Mouse (Mus musculus) MEL (cell line): ENCODE measurements around the gene Gm43738. TPM values are rescaled to one million over a fixed set of nuclear protein-coding genes. Genes with fewer than 3 reads are reported as not detected.

ENCODE experiments used
- DNase-seq: peaks from one replicate; pipeline ENCODE4 v3.0.0; 2011; ENCODE audit warnings: low read depth, low spot score
- H3K27ac ChIP-seq: 2 replicates; pipeline ENCODE4 v1.5.1; 2012; ENCODE audit warnings: low read depth, mild to moderate bottlenecking, control low read depth, low read length, moderate library complexity; ENCODE audit not compliant: control insufficient read depth
- H3K27me3 ChIP-seq, 2 experiments: fragments of 150-350 bp in 1 of 2; sonication (generic) in 1 of 2; 2 replicates each; pipeline ENCODE4 v1.6.1; 2012; ENCODE audit warnings: low read length in 2 of 2, mild to moderate bottlenecking in 2 of 2, improper control_type of control experiment in 1 of 2, moderate library complexity in 1 of 2; ENCODE audit not compliant: insufficient read depth in 2 of 2, control insufficient read depth in 1 of 2
- H3K36me3 ChIP-seq, 2 experiments: 2 replicates each; pipeline ENCODE4 v1.6.1; 2012 to 2014; ENCODE audit warnings: low read length in 2 of 2, improper control_type of control experiment in 1 of 2, inconsistent platforms in 1 of 2, mild to moderate bottlenecking in 1 of 2; ENCODE audit not compliant: insufficient read depth in 2 of 2, control insufficient read depth in 1 of 2
- H3K4me1 ChIP-seq, 2 experiments: fragments of 150-350 bp in 1 of 2; sonication (generic) in 1 of 2; 2 replicates each; pipeline ENCODE4 v1.6.1; 2012; ENCODE audit warnings: low read length in 2 of 2, improper control_type of control experiment in 1 of 2, mild to moderate bottlenecking in 1 of 2; ENCODE audit not compliant: insufficient read depth in 2 of 2, control insufficient read depth in 1 of 2
- H3K4me3 ChIP-seq, 2 experiments: fragments of 150-350 bp in 1 of 2; sonication (generic) in 1 of 2; 2 replicates each; pipeline ENCODE4 v1.5.1; 2012; ENCODE audit warnings: low read depth in 2 of 2, low read length in 2 of 2, mild to moderate bottlenecking in 2 of 2, moderate library complexity in 2 of 2, control low read depth in 1 of 2, improper control_type of control experiment in 1 of 2; ENCODE audit not compliant: control insufficient read depth in 1 of 2, insufficient read depth in 1 of 2
- H3K79me2 ChIP-seq: 2 replicates; pipeline ENCODE4 v1.6.1; 2012; ENCODE audit warnings: mild to moderate bottlenecking, low read length, moderate library complexity; ENCODE audit not compliant: control insufficient read depth, poor library complexity, insufficient read depth
- H3K9ac ChIP-seq: 2 replicates; pipeline ENCODE4 v1.6.1; 2012; ENCODE audit warnings: low read depth, mild to moderate bottlenecking, control low read depth, low read length, moderate library complexity; ENCODE audit not compliant: control insufficient read depth, poor library complexity, severe bottlenecking
- H3K9me3 ChIP-seq: fragments of 150-350 bp; sonication (generic); replicated peaks from 2 replicates; pipeline ENCODE4 v1.6.1; 2012; ENCODE audit warnings: mild to moderate bottlenecking, low read length, improper control_type of control experiment, moderate library complexity; ENCODE audit not compliant: insufficient read depth
- CHD1 ChIP-seq: IDR thresholded peaks from 2 replicates; pipeline ENCODE4 v1.6.1; 2012; ENCODE audit warnings: low read depth, mild to moderate bottlenecking, inconsistent platforms, low read length, improper control_type of control experiment
- E2F4 ChIP-seq: IDR thresholded peaks from 2 replicates; pipeline ENCODE4 v1.6.1; 2011; ENCODE audit warnings: low read depth, low read length, improper control_type of control experiment, borderline replicate concordance
- ELF1 ChIP-seq: IDR thresholded peaks from 2 replicates; pipeline ENCODE4 v1.6.1; 2014; ENCODE audit warnings: low read depth, mild to moderate bottlenecking, inconsistent platforms, low read length, improper control_type of control experiment, moderate library complexity
- ETS1 ChIP-seq: IDR thresholded peaks from 2 replicates; pipeline ENCODE4 v1.6.1; 2012; ENCODE audit warnings: low read depth, mild to moderate bottlenecking, inconsistent platforms, low read length, improper control_type of control experiment, moderate library complexity
- GABPA ChIP-seq: IDR thresholded peaks from 2 replicates; pipeline ENCODE4 v1.6.1; 2012; ENCODE audit warnings: low read depth, mild to moderate bottlenecking, inconsistent platforms, low read length, improper control_type of control experiment, moderate library complexity
- HCFC1 ChIP-seq: IDR thresholded peaks from 2 replicates; pipeline ENCODE4 v1.6.1; 2012; ENCODE audit warnings: low read depth, mild to moderate bottlenecking, inconsistent platforms, low read length, improper control_type of control experiment, moderate library complexity
- MAX ChIP-seq: IDR thresholded peaks from 2 replicates; pipeline ENCODE4 v1.6.1; 2011; ENCODE audit warnings: low read length, improper control_type of control experiment
- MAZ ChIP-seq: IDR thresholded peaks from 2 replicates; pipeline ENCODE4 v1.6.1; 2012; ENCODE audit warnings: low read depth, mild to moderate bottlenecking, inconsistent platforms, low read length, improper control_type of control experiment
- MEF2A ChIP-seq: IDR thresholded peaks from 2 replicates; pipeline ENCODE4 v1.6.1; 2014; ENCODE audit warnings: low read depth, mild to moderate bottlenecking, inconsistent platforms, low read length, improper control_type of control experiment; ENCODE audit not compliant: poor library complexity, insufficient replicate concordance, severe bottlenecking; ENCODE audit errors: extremely low read depth
- MXI1 ChIP-seq: IDR thresholded peaks from 2 replicates; pipeline ENCODE4 v1.6.1; 2011; ENCODE audit warnings: mild to moderate bottlenecking, low read depth, low read length, improper control_type of control experiment
- MYC ChIP-seq: IDR thresholded peaks from 2 replicates; pipeline ENCODE4 v1.6.1; 2011; ENCODE audit warnings: low read depth, mild to moderate bottlenecking, low read length, improper control_type of control experiment, moderate library complexity
- NELFE ChIP-seq: IDR thresholded peaks from 2 replicates; pipeline ENCODE4 v1.6.1; 2011; ENCODE audit warnings: low read depth, low read length, improper control_type of control experiment
- POLR2A ChIP-seq, 2 experiments: IDR thresholded peaks; 2 replicates each; pipeline ENCODE4 v1.6.1; 2011 to 2012; ENCODE audit warnings: low read length in 2 of 2, mild to moderate bottlenecking in 2 of 2, control low read depth in 1 of 2, improper control_type of control experiment in 1 of 2, low read depth in 1 of 2, moderate library complexity in 1 of 2; ENCODE audit not compliant: control insufficient read depth in 1 of 2, insufficient read depth in 1 of 2, poor library complexity in 1 of 2
- POLR2AphosphoS2 ChIP-seq: IDR thresholded peaks from 2 replicates; pipeline ENCODE4 v1.6.1; 2011; ENCODE audit warnings: low read length, improper control_type of control experiment
- RAD21 ChIP-seq: IDR thresholded peaks from 2 replicates; pipeline ENCODE4 v1.6.1; 2011; ENCODE audit warnings: mild to moderate bottlenecking, low read depth, low read length, improper control_type of control experiment
- SIN3A ChIP-seq: IDR thresholded peaks from 2 replicates; pipeline ENCODE4 v1.6.1; 2012; ENCODE audit warnings: low read length, improper control_type of control experiment, inconsistent platforms
- SMC3 ChIP-seq: IDR thresholded peaks from 2 replicates; pipeline ENCODE4 v1.6.1; 2011; ENCODE audit warnings: low read depth, low read length, improper control_type of control experiment
- TBP ChIP-seq: IDR thresholded peaks from 2 replicates; pipeline ENCODE4 v1.8.0; 2011; ENCODE audit warnings: low read depth, low read length, improper control_type of control experiment
- TCF12 ChIP-seq: IDR thresholded peaks from 2 replicates; pipeline ENCODE4 v1.6.1; 2014; ENCODE audit warnings: low read depth, mild to moderate bottlenecking, inconsistent platforms, low read length, improper control_type of control experiment, moderate library complexity
- USF1 ChIP-seq: IDR thresholded peaks from 2 replicates; pipeline ENCODE4 v1.6.1; 2014; ENCODE audit warnings: low read depth, mild to moderate bottlenecking, inconsistent platforms, low read length, improper control_type of control experiment, moderate library complexity
- USF2 ChIP-seq, 2 experiments: IDR thresholded peaks; 2 replicates each; pipeline ENCODE4 v1.6.1; 2011 to 2012; ENCODE audit warnings: improper control_type of control experiment in 2 of 2, low read length in 2 of 2, borderline replicate concordance in 1 of 2, inconsistent platforms in 1 of 2, low read depth in 1 of 2, mild to moderate bottlenecking in 1 of 2; ENCODE audit not compliant: insufficient read depth in 1 of 2
- ZMIZ1 ChIP-seq: IDR thresholded peaks from 2 replicates; pipeline ENCODE4 v1.6.1; 2012; ENCODE audit warnings: low read depth, mild to moderate bottlenecking, inconsistent platforms, low read length, improper control_type of control experiment, moderate library complexity
- polyA plus RNA-seq, 2 experiments: library from polyadenylated mRNA; stranded (reverse) in 1 of 2; unstranded in 1 of 2; fragments of >175 nt in 1 of 2; fragments of >200 nt in 1 of 2; gene quantifications; 2 replicates each; pipeline versions ENCODE4 v1.2.1 to v1.2.4; 2012; ENCODE audit warnings: low replicate concordance in 2 of 2, low read depth in 1 of 2; ENCODE audit not compliant: insufficient read length in 2 of 2, insufficient read depth in 1 of 2, missing spikeins in 1 of 2
- total RNA-seq: library from RNA; depleted of rRNA; stranded (reverse); fragments of 300-350 nt; gene quantifications from 2 replicates; pipeline ENCODE4 v1.2.3, GENCODE M21; 2012

Gene Gm43738
- total and polyA plus RNA-seq, 3 experiments = not detected

DNA sequence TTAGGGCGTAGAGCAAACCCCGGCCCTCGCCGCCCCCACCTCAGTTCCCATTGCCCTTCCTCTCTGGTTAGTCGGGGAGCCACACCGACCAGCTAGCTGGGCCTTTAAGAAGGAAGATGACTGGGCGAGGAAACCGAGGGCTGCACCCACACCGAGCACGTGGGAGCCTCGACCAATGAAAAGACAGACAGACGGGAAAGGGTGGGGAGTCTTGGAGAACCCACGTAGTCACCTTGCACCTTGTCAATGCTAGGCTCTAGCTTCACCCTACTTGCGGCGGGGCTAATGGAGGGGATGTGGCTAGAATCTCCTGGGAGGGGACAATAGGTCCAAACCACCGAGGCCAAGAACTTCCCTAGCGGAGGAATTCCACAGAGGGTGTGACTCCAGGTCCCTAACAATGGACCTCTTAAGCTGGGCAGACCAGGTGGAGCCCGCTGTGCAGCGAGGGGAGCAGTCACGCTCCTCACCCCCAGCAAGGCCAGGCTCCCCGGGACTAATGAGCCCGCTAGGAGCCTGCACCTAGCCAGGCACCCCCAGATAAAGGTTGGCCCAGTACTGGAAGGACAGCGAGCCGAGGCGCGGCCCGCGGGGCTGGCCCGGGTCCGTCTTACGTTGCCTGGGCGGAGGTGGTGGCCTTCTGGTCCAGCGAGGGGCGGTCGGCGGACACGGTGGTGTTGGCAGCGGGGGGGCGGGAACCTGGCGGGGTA lies 10.9 kb downstream of the Gm43738 start:
- Histone ChIP-seq H3K79me2 (peaks cover 2% of the 10 kb centered on the region), H3K4me1 (peaks cover 3 to 26% of the 10 kb centered on the region in 2 experiments; a peak in 3 of 4 replicates), H3K36me3 (peaks cover 0 to 11% of the 10 kb centered on the region in 2 experiments; a peak in 2 of 4 replicates), H3K27me3 (no peaks in the 10 kb centered on the region), H3K9ac (peak overlapping the region; percentile 75), H3K27ac (peak overlapping the region; percentile 49), H3K4me3 (peak overlapping the region; percentile 68 to 84), H3K9me3 (no peaks in the 10 kb centered on the region)
- TF ChIP-seq POLR2A (IDR thresholded peaks at IDR 0.05; ENCODE audit: control insufficient read depth in 1 of 2, insufficient read depth in 1 of 2, low read depth in 1 of 2, low read length in 2 of 2, poor library complexity in 1 of 2) (peak; percentile 64 to 87), E2F4 (no peak), ZMIZ1 (peak; percentile 40; the same call in 1 of the 2 replicates), ETS1 (no peak), SMC3 (no peak), CHD1 (peak; percentile 46; the same call in 1 of the 2 replicates), SIN3A (peak; percentile 68), ELF1 (peak; percentile 55; the same call in 1 of the 2 replicates), MEF2A (no peak), RAD21 (no peak), NELFE (peak; percentile 84), MAX (peak; percentile 99), USF2 (IDR thresholded peaks at IDR 0.05; ENCODE audit: borderline replicate concordance in 1 of 2, insufficient read depth in 1 of 2, low read depth in 1 of 2, low read length in 2 of 2) (peak; percentile 86 to 95), USF1 (peak; percentile 99), POLR2AphosphoS2 (peak; percentile 78; the same call in 1 of the 2 replicates), TBP (peak; percentile 89), GABPA (no peak), TCF12 (peak; percentile 42), MXI1 (peak; percentile 96), MYC (peak; percentile 86), MAZ (peak; percentile 53; the same call in 1 of the 2 replicates), HCFC1 (peak; percentile 76)
- peak; percentile 99 for DNase-seq
